Mouse (Mus musculus) forebrain, embryonic 10.5 days (tissue): ENCODE results near the gene Rnf11. TPM values are rescaled to one million over a fixed set of nuclear protein-coding genes. Genes with fewer than 3 reads are reported as not detected.
"Not testable (repeated sequence)": the region's sequence is repeated elsewhere in the genome, so short reads cannot be mapped to it uniquely, and the experiment has no call there.

Experiments
- DNase-seq: peaks from one replicate; pipeline ENCODE4 v3.0.0-alpha.2; 2017; ENCODE audit warnings: low spot score; ENCODE audit errors: extremely low spot score
- H3K27ac ChIP-seq: fragments of 300-500 bp; sonication (generic); 2 replicates; pipeline ENCODE4 v1.5.1; 2016; ENCODE audit warnings: mild to moderate bottlenecking
- H3K27me3 ChIP-seq: fragments of 300-500 bp; sonication (generic); 2 replicates; pipeline ENCODE4 v1.6.1; 2016; ENCODE audit warnings: mild to moderate bottlenecking; ENCODE audit not compliant: poor library complexity, severe bottlenecking
- H3K36me3 ChIP-seq: fragments of 300-500 bp; sonication (generic); replicated peaks from 2 replicates; pipeline ENCODE4 v1.6.1; 2016; ENCODE audit warnings: mild to moderate bottlenecking, moderate library complexity
- H3K4me1 ChIP-seq: fragments of 300-500 bp; sonication (generic); 2 replicates; pipeline ENCODE4 v1.6.1; 2016
- H3K4me3 ChIP-seq: fragments of 300-500 bp; sonication (generic); 2 replicates; pipeline ENCODE4 v1.5.1; 2016; ENCODE audit warnings: mild to moderate bottlenecking, moderate library complexity
- H3K9me3 ChIP-seq: fragments of 300-500 bp; sonication (generic); 2 replicates; pipeline ENCODE4 v1.6.1; 2016; ENCODE audit warnings: mild to moderate bottlenecking, moderate library complexity
- WGBS: fragments of 180-500 bp; shearing (Covaris S2); methylation state at CpG from one replicate; pipeline ENCODE4 v1.1.7; 2016; 5-methylcytosine and 5-hydroxymethylcytosine counted together
- polyA plus RNA-seq: library from polyadenylated mRNA; unstranded; fragments of >200 nt; fragmentation: Nextera tagmentation; extraction: Ambion mirVana; gene quantifications from 2 replicates; pipeline ENCODE4 v1.2.1, GENCODE M21; 2016

Gene Rnf11
- polyA plus RNA-seq, 1 experiment from 2014 or later, result 21.0 TPM

GRCm38 (mm10) chr4:109404908-109405307 is 79.6 kb downstream of the Rnf11 start:
- Histone ChIP-seq H3K27me3 (peaks cover 35% of the 10 kb centered on the region), H3K4me1 (peaks cover 29% of the 10 kb centered on the region), H3K4me3 (peak overlapping the region; percentile 74; the same call in 1 of the 2 replicates), H3K27ac (peak overlapping the region; percentile 30; the same call in 1 of the 2 replicates)
- 87% methylated on average over 3 of the region's 3 CpGs for WGBS
- not testable (repeated sequence) for H3K9me3 ChIP-seq, DNase-seq, H3K36me3 ChIP-seq

DNA sequence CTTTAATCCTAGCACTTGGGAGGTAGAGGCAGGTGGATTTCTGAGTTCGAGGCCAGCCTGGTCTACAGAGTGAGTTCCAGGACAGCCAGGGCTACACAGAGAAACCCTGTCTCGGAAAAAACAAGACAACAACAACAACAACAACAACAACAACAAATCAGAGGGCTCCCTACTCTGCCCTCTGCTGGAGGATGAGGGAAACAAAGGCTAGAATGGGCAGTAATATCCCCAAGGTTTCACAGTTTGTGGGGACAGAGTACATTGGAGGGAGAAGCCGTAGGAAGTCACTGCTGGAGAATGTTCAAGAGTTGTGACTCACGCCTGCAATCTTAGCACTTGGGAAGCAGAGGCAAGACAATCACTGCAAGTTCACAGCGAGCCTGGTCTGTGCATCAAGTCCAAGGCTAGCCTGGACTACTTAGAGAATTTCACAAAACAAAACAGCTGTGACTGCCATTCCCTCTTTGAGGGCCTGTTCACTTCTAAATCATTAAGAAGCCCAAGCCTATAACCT is 83.3 kb downstream of the Rnf11 start:
- 77% methylated on average over 5 of the region's 5 CpGs for WGBS
- H3K4me1 ChIP-seq, result peaks cover 12% of the 10 kb centered on the region
- no peak for DNase-seq
- no peak overlapping the region for H3K4me3 ChIP-seq
- H3K9me3 ChIP-seq, result no peaks in the 10 kb centered on the region
- H3K27ac ChIP-seq, result no peak overlapping the region
- H3K36me3 ChIP-seq, result 0 out of 2 replicates have a peak, but pooled peaks cover 3% of the 10 kb centered on the region
- peaks cover 13% of the 10 kb centered on the region for H3K27me3 ChIP-seq

Other genes with a start within 250 kb of the Rnf11 start
- gene Eps15, start 204.5 kb downstream of the Rnf11 start, polyA plus RNA-seq, result 32.8 and 33.2 TPM in 2 replicates
- 4.2 and 4.9 TPM in 2 replicates for gene Ttc39a, start 78.1 kb downstream of the Rnf11 start, polyA plus RNA-seq
- not detected in 2 replicates for gene 4930522H14Rik, start 46.6 kb upstream of the Rnf11 start, polyA plus RNA-seq
- gene Cdkn2c, start 182.5 kb upstream of the Rnf11 start, polyA plus RNA-seq, result 2.8 and 4.2 TPM in 2 replicates
- gene Faf1, start 191.9 kb upstream of the Rnf11 start, polyA plus RNA-seq, result 28.3 and 29.7 TPM in 2 replicates